Mouse (Mus musculus) T-helper 17 cell (primary cell): ENCODE measurements around the gene Thada.

Experiments
- in situ Hi-C, 2 experiments: fragments of 300-600 bp; cut with MboI, MseI; formaldehyde crosslinking; loops; 1 replicate in 1 of 2; 2 replicates in 1 of 2; pipeline ENCODE4 v1.15.1; 2025; ENCODE audit warnings: high pct_unique_total_duplicates in 2 of 2

Gene Thada

GRCm38 (mm10) chr17:84351912-84352789, 113.9 kb downstream of the Thada start:
- in situ Hi-C loops: no loop called here

- in situ Hi-C loops: no loop called here
Observed at GRCm38 (mm10) chr17:84351276-84351675, 114.7 kb downstream of the Thada start.

GRCm38 (mm10) chr17:84348865-84349264, 117.1 kb downstream of the Thada start:
- in situ Hi-C loops: no loop called here

GRCm38 (mm10) chr17:84342299-84342817, 123.6 kb downstream of the Thada start:
- in situ Hi-C loops: loop anchor here in 1 of 2 experiments (5.0 kb wide), 1 partner anchor 50 kb away; no protein-coding TSS in a partner anchor

GRCm38 (mm10) chr17:84341686-84342085, 124.3 kb downstream of the Thada start:
- in situ Hi-C loops: loop anchor here in 1 of 2 experiments (5.0 kb wide), 1 partner anchor 49 kb away; no protein-coding TSS in a partner anchor

GRCm38 (mm10) chr17:84340574-84340973, 125.4 kb downstream of the Thada start:
- in situ Hi-C loops: loop anchor here in 1 of 2 experiments (5.0 kb wide), 1 partner anchor 48 kb away; no protein-coding TSS in a partner anchor

GRCm38 (mm10) chr17:84335996-84336395, 130.0 kb downstream of the Thada start:
- in situ Hi-C loops: no loop called here

- in situ Hi-C loops: no loop called here
Observed at GRCm38 (mm10) chr17:84335076-84335475, 130.9 kb downstream of the Thada start.

GRCm38 (mm10) chr17:84334241-84335014, 131.6 kb downstream of the Thada start:
- in situ Hi-C loops: no loop called here

GRCm38 (mm10) chr17:84332940-84333339, 133.1 kb downstream of the Thada start:
- in situ Hi-C loops: no loop called here

GRCm38 (mm10) chr17:84330986-84331385, 135.0 kb downstream of the Thada start:
- in situ Hi-C loops: no loop called here

GRCm38 (mm10) chr17:84330506-84330905, 135.5 kb downstream of the Thada start:
- in situ Hi-C loops: no loop called here

- in situ Hi-C loops: no loop called here
Observed at GRCm38 (mm10) chr17:84329906-84330470, 136.0 kb downstream of the Thada start.

GRCm38 (mm10) chr17:84328526-84328925, 137.5 kb downstream of the Thada start:
- in situ Hi-C loops: no loop called here

- in situ Hi-C loops: no loop called here
Observed at GRCm38 (mm10) chr17:84327051-84327925, 138.7 kb downstream of the Thada start.

GRCm38 (mm10) chr17:84322176-84322575, 143.8 kb downstream of the Thada start:
- in situ Hi-C loops: loop anchor here in 1 of 2 experiments (5.0 kb wide), 1 partner anchor 40 kb away; no protein-coding TSS in a partner anchor

GRCm38 (mm10) chr17:84321351-84321750, 144.7 kb downstream of the Thada start:
- in situ Hi-C loops: loop anchor here in 1 of 2 experiments (5.0 kb wide), 1 partner anchor 41 kb away; no protein-coding TSS in a partner anchor

- in situ Hi-C loops: loop anchor here in 1 of 2 experiments (5.0 kb wide), 1 partner anchor 42 kb away; no protein-coding TSS in a partner anchor
Observed at GRCm38 (mm10) chr17:84320576-84320975, 145.4 kb downstream of the Thada start.

GRCm38 (mm10) chr17:84314341-84314740, 151.7 kb downstream of the Thada start:
- in situ Hi-C loops: no loop called here

- in situ Hi-C loops: no loop called here
Observed at GRCm38 (mm10) chr17:84313494-84313893, 152.5 kb downstream of the Thada start.
